Mouse (Mus musculus): Measurements from ENCODE around the gene Btf3. TPM values are rescaled to one million over a fixed set of nuclear protein-coding genes. Genes with fewer than 3 reads are reported as not detected.
A peak's percentile ranks its signal among the peaks of the same experiment; 100 is the strongest.

Gene Btf3
- 539 and 559 TPM in 2 replicates for total RNA-seq (2017)

DNA sequence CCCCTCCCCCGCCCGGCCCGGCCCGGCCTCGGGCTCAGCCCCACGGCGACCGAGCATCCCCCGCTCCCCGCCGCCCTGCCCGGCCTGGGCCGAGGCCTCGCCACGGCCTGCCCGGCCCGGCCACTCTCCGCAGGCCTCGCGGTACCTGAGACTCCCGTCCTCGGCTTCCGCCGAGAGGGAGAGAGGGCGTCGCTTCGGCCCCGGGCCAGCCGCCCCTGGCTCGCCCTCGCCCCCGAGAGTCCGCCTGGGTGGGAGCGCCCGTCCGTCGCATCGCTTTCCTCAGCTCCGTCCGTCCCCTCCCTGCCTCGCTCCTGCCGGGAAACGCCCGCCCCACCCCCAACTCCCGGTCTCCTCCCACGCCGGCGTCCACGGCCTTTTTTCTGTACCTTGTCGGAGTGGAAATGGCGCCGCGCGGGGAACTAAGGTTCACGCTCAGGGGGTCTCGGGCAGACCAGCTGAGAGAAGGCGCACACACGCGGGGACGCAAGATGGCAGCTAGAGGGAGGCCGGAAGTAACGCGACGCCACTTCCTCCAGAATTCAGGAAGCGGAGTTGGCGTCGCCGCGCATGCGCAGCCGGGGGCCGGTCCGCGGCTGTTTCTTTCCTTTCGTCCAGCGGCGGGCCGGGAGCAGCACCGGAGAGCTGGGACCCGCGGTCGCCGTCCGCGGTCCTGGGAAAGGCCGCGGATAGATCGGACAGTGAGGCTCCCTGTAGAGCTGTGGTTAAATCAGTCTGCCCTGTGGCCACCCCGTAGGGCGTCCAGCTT lies at the start of gene Btf3:
Gene Btf3, minus strand, starts transcription at position 527 of the 766 bp plus-strand sequence.
- ATAC-seq (ENCODE audit: extremely low read depth, insufficient number of reproducible peaks, low FRiP score, poor library complexity, severe bottlenecking) = peak; percentile 96

DNA sequence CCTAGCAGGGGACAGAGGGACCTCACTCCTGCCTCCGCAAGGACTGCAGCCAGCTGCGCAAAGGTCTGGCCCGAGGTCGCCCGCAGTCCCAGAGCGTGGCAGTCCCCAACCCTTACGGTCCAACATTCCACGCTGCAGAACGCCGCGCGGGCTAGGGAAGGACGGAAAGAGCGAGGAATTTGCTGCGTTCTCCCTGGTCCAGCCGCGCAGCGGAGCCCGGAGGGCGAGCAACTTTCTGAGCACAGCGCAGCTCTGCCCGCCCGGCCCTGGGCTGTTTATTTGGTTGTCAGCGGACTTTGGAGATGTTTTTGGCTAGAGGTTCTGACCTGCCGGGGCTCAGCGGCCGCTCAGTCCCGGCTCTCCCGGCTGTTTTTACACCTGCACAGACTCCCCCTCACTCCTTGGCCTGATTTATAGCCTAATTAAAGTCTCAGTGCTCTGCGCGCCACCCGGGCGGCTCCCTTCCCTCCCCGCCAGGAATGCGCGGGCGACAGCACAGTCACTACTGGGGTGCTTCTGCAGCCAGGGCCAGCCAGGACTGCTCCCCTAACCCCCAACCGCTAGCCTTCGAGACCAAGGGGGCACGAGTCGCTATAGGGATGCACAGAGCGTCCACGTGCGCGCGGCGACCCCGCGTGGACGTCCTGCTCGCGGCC lies 49.1 kb upstream of the Btf3 start:
- no peak for ATAC-seq (ENCODE audit: extremely low read depth, insufficient number of reproducible peaks, low FRiP score, poor library complexity, severe bottlenecking)

GRCm38 (mm10) chr13:98365081-98365480 lies 48.3 kb upstream of the Btf3 start:
- ATAC-seq (ENCODE audit: extremely low read depth, insufficient number of reproducible peaks, low FRiP score, poor library complexity, severe bottlenecking) = no peak

DNA sequence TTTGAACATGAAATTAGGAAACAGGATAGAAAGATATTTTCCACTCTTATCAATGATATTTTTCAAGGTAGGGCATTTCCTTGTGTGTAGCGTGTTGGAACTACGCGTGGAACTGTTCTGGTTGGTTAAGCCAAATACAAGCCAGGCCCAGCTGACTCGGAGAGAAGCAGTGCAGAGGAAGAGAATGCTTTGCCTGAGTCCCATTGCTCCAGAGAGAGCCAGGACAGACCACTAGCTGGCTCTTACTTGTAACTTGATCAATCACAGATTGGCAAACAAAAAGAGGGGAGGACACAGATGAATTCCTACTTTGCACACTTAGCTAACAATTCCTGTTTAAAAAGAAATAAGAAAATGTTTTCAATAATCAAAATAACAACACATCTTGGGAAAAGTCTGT lies 46.2 kb upstream of the Btf3 start:
- ATAC-seq (ENCODE audit: extremely low read depth, insufficient number of reproducible peaks, low FRiP score, poor library complexity, severe bottlenecking) = no peak

GRCm38 (mm10) chr13:98361161-98361560 lies 44.4 kb upstream of the Btf3 start:
- no peak for ATAC-seq (ENCODE audit: extremely low read depth, insufficient number of reproducible peaks, low FRiP score, poor library complexity, severe bottlenecking)

GRCm38 (mm10) chr13:98360391-98360790 lies 43.6 kb upstream of the Btf3 start:
- ATAC-seq (ENCODE audit: extremely low read depth, insufficient number of reproducible peaks, low FRiP score, poor library complexity, severe bottlenecking) = no peak

GRCm38 (mm10) chr13:98359337-98359736 lies 42.5 kb upstream of the Btf3 start:
- no peak for ATAC-seq (ENCODE audit: extremely low read depth, insufficient number of reproducible peaks, low FRiP score, poor library complexity, severe bottlenecking)

GRCm38 (mm10) chr13:98358424-98359181 lies 41.8 kb upstream of the Btf3 start:
- no peak for ATAC-seq (ENCODE audit: extremely low read depth, insufficient number of reproducible peaks, low FRiP score, poor library complexity, severe bottlenecking)

GRCm38 (mm10) chr13:98357433-98358423 lies 40.9 kb upstream of the Btf3 start:
- ATAC-seq (ENCODE audit: extremely low read depth, insufficient number of reproducible peaks, low FRiP score, poor library complexity, severe bottlenecking) = no peak

GRCm38 (mm10) chr13:98356973-98357425 lies 40.2 kb upstream of the Btf3 start:
- ATAC-seq (ENCODE audit: extremely low read depth, insufficient number of reproducible peaks, low FRiP score, poor library complexity, severe bottlenecking) = no peak

- no peak for ATAC-seq (ENCODE audit: extremely low read depth, insufficient number of reproducible peaks, low FRiP score, poor library complexity, severe bottlenecking)
Measured at GRCm38 (mm10) chr13:98356176-98356972, 39.6 kb upstream of the Btf3 start.

DNA sequence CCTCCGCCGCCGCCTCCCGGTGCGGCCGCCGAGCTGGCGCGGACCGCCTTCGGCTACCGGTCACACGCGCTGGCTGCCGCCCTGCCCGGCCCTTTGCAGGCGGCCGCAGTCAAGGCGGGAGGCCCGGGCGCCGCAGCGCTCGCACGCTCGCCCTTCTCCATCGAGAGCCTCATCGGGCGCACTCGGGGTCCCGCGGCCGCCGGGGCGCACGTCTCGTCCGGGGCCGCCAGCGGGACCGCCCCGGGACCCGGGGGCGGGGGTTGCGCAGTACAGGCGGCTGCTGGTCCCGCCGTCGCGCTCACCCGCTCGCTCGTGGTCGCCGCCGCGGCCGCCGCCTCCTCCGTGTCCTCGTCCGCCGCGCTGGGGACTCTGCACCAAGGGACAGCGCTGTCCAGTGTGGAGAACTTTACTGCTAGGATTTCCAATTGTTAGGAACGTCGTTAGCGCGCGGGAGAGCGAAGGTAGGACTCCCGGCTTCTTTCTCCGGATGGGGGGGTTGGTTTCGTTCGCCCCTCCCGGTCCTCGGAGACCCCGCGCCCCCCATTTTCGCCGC lies 38.8 kb upstream of the Btf3 start:
- ATAC-seq (ENCODE audit: extremely low read depth, insufficient number of reproducible peaks, low FRiP score, poor library complexity, severe bottlenecking) = no peak

DNA sequence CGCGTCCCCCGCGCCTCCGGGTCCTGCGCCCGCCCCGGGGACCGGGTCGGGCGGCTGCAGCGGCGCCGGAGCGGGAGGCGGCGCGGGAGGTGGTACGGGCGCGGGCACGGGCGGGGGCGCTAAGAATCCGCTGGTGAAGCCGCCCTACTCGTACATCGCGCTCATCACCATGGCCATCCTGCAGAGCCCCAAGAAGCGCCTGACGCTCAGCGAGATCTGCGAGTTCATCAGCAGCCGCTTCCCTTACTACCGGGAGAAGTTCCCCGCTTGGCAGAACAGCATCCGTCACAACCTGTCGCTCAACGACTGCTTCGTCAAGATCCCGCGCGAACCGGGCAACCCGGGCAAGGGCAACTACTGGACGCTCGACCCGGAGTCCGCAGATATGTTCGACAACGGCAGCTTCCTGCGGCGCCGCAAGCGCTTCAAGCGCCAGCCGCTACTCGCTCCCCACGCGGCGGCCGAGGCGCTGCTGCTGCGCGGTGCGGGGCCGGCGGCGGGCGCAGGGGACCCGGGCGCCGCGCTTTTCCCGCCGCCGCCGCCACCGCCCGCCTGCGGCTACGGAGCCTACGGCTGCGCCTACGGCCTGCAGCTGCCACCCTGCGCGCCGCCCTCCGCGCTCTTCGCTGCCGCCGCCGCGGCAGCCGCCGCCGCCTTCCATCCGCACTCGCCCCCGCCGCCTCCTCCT lies 38.2 kb upstream of the Btf3 start:
- ATAC-seq (ENCODE audit: extremely low read depth, insufficient number of reproducible peaks, low FRiP score, poor library complexity, severe bottlenecking) = no peak

DNA sequence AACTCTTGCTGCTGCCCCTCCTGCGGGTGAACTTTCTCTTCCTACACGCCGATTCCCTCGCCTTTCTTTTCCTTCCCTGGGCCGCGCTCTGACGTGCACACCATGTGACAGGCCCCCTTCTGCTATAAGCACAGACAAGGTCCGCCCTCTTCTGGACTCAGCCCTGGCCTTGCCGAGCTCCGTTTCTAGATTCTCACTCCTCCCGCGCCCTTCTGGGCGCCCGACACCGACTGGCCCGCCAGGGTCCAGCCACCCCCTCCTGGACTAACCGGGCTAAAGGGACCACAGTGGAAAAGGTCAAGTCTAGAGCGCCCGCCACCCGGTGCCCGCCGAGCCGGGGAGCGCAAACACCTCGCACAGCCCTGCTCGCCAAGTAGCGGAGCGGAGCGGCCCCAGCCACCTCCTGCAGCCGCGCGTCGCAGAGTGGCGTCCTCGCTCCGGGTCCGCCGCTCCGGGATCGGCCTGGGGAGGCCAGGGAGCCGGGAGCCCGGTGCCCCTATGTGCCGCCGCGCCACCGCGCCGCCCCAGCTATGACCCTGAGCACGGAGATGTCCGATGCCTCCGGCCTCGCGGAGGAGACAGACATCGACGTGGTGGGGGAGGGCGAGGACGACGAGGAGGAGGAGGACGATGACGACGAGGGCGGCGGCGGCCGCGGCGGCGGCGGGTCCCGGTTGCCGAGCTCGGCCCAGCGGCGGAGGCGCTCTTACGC lies 37.4 kb upstream of the Btf3 start, which contains the start of gene Foxd1:
Gene Foxd1, plus strand, starts transcription at position 153 of the 712 bp plus-strand sequence.
- ATAC-seq (ENCODE audit: extremely low read depth, insufficient number of reproducible peaks, low FRiP score, poor library complexity, severe bottlenecking) = no peak

- ATAC-seq (ENCODE audit: extremely low read depth, insufficient number of reproducible peaks, low FRiP score, poor library complexity, severe bottlenecking) = no peak
Measured at GRCm38 (mm10) chr13:98353709-98354089, 36.9 kb upstream of the Btf3 start.

GRCm38 (mm10) chr13:98352381-98352975 lies 35.7 kb upstream of the Btf3 start:
- no peak for ATAC-seq (ENCODE audit: extremely low read depth, insufficient number of reproducible peaks, low FRiP score, poor library complexity, severe bottlenecking)

Measured in neutrophil, adult 5-6 weeks (primary cell).